Mouse (Mus musculus): ENCODE results near the gene Bclaf1.

DNA sequence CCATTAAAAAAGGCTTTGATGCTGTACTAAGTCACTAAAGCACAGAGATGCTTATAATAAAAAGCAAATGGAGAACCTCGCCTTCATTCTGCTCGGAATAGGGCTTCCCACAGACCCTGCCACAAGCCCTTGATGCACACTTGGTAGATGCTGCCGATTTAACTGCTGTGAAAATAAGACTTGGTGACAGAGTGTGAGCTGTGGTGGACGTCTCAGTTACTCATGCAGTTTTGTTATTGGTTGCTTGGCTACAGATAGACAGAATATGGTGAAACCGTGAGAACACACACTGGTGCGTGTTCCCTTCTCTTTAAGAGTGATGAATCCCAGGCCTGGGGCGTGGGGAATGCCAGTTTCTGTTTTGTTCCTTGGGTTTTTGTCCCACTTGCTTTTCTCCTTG is 43.3 kb upstream of the Bclaf1 start:
- no peak for TF ChIP-seq POLR2A (IDR thresholded peaks at IDR 0.05; ENCODE audit: low read depth, low read length)
- no peak for TF ChIP-seq CTCF (IDR thresholded peaks at IDR 0.05; ENCODE audit: borderline replicate concordance, insufficient read depth, low read length)
